Mouse (Mus musculus) E14TG2a.4 (cell line): ENCODE data around the gene Rab23.

Experiments
- H3K27me3 ChIP-seq: 2 replicates; pipeline ENCODE4 v1.6.1; 2014; ENCODE audit warnings: low read length, control low read depth; ENCODE audit not compliant: insufficient read depth
- H3K36me3 ChIP-seq: 2 replicates; pipeline ENCODE4 v1.6.1; 2014; ENCODE audit warnings: low read length, control low read depth; ENCODE audit not compliant: insufficient read depth
- H3K4me1 ChIP-seq: replicated peaks from 2 replicates; pipeline ENCODE4 v1.6.1; 2014; ENCODE audit warnings: low read depth, low read length, control low read depth
- H3K4me3 ChIP-seq: replicated peaks from 2 replicates; pipeline ENCODE4 v1.5.1; 2014; ENCODE audit warnings: mild to moderate bottlenecking, low read length
- H3K9me3 ChIP-seq: 2 replicates; pipeline ENCODE4 v1.6.1; 2014; ENCODE audit warnings: low read length, control low read depth
- CTCF ChIP-seq: conservative IDR thresholded peaks from 2 replicates; pipeline ENCODE4 v1.5.1; 2014; ENCODE audit warnings: low read length
- NANOG ChIP-seq: IDR thresholded peaks from 2 replicates; pipeline ENCODE4 v1.6.1; 2014; ENCODE audit warnings: borderline replicate concordance, low read length, mixed read lengths
- POU5F1 ChIP-seq: IDR thresholded peaks from 2 replicates; pipeline ENCODE4 v1.6.1; 2014; ENCODE audit warnings: low read length, borderline replicate concordance

The Rab23 gene

DNA sequence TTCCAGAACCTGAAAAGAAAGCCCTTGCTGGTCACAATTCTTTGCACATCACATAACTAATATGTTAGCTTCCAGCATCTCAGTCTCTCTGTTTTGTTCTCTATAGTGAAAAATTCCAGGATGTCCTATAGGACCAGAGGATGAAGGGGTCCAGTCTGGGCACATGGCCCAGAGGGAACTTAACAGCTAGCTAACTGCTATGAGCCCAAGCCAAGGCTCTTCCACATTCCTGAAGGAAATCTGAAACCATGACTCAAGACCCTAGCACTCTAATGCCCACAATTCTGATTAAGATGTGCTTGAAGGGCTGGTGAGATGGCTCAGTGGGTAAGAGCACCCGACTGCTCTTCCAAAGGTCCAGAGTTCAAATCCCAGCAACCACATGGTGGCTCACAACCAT, 2.1 kb upstream of the Rab23 start:
- Histone ChIP-seq H3K4me3 (no peak overlapping the region), H3K4me1 (peaks cover 31% of the 10 kb centered on the region), H3K36me3 (peaks cover 13% of the 10 kb centered on the region), H3K27me3 (no peaks in the 10 kb centered on the region), H3K9me3 (no peaks in the 10 kb centered on the region)
- TF ChIP-seq NANOG (no peak), CTCF (no peak), POU5F1 (no peak)

DNA sequence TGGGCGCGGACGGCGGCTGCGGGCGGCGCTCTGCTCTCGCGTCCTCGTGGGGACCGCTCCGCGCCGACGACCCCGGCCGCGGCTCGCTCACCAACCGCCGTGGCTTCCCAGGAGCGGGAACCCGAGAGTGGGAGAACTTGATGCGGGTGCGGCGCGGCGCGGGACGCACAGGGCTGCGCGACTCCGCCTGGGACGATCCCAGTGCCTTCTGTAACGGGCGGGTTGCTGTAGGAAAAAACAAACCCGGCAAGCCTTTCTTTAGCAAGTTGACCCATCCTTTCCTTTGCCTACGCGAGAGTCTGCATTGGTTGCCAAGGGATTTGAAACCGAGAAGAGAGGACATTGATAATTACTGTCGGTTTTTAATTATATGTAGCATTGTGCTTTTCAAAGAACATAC, 544 bp downstream of the Rab23 start:
- peaks cover 39% of the 10 kb centered on the region for H3K4me1 ChIP-seq
- peaks cover 34% of the 10 kb centered on the region for H3K36me3 ChIP-seq
- TF ChIP-seq CTCF (no peak), NANOG (no peak), POU5F1 (no peak)
- no peaks in the 10 kb centered on the region for H3K27me3 ChIP-seq
- no peaks in the 10 kb centered on the region for H3K9me3 ChIP-seq
- peak overlapping the region; percentile 91 for H3K4me3 ChIP-seq

DNA sequence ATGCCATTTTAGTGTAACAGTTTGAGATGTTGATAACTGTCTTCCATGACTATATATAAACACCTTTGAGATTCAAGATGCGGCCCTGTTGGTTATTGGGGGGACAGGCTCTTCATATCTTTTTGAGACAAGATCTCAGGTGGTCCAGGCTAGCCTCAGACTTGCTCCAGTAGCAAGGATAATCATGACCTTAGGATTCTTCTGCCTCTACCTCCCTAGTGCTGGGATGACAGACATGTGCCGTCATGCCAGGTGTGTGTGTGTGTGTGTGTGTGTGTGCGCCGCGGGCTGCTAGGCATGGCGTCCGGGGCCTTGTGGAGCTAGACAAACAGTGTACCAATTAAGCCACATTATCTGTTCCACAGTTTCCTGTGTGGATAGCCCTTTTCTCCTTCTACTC, 1.3 kb downstream of the Rab23 start:
- Histone ChIP-seq H3K36me3 (peaks cover 42% of the 10 kb centered on the region), H3K27me3 (no peaks in the 10 kb centered on the region), H3K4me1 (peaks cover 47% of the 10 kb centered on the region), H3K4me3 (peak overlapping the region; percentile 91), H3K9me3 (no peaks in the 10 kb centered on the region)
- TF ChIP-seq POU5F1 = no peak
- TF ChIP-seq CTCF = no peak
- no peak for TF ChIP-seq NANOG

DNA sequence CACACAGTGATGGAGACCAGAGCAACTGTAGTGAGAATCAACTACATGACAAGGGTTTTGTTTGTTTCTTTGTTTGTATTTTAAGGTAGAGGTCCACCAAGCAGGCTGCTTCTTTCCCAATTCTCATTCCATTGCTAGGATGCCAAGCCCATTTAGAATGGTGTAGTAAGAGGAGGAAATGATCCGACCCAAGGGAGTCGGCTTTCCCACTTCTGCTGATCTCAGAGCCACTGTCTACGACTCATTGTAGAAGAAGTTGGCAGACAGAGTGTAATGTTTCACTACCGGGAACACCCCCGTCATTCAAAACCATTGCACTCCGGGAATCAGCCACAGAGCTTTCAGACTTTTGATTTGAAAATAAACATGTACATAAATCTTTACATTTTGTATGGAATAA, 4.8 kb downstream of the Rab23 start:
- H3K36me3 ChIP-seq = peaks cover 73% of the 10 kb centered on the region
- TF ChIP-seq POU5F1 (no peak), NANOG (no peak), CTCF (no peak)
- no peaks in the 10 kb centered on the region for H3K9me3 ChIP-seq
- H3K4me3 ChIP-seq = no peak overlapping the region
- peaks cover 57% of the 10 kb centered on the region for H3K4me1 ChIP-seq
- H3K27me3 ChIP-seq = no peaks in the 10 kb centered on the region

DNA sequence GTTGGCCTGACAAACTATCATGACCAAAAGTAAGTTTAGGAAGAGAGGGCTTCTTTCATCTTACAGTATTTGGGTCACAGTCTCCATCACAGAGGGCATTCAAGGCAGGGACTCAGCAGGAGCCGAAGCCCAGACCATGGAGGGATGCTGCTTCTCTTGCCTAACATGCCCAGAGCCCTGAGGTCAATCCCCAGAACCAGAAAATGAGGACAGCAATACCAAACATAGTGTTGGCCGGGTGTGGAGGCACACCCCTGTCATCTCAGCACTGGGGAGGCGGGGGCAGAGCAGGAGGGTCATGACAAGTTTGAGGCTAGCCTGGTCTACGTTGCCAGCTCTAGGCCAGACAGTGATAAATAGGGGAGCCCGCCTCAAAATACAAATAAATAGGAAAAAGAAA, 5.4 kb downstream of the Rab23 start:
- Histone ChIP-seq H3K4me3 (no peak overlapping the region), H3K4me1 (peaks cover 56% of the 10 kb centered on the region), H3K27me3 (no peaks in the 10 kb centered on the region), H3K36me3 (peaks cover 79% of the 10 kb centered on the region), H3K9me3 (no peaks in the 10 kb centered on the region)
- TF ChIP-seq POU5F1 = no peak
- no peak for TF ChIP-seq NANOG
- no peak for TF ChIP-seq CTCF

DNA sequence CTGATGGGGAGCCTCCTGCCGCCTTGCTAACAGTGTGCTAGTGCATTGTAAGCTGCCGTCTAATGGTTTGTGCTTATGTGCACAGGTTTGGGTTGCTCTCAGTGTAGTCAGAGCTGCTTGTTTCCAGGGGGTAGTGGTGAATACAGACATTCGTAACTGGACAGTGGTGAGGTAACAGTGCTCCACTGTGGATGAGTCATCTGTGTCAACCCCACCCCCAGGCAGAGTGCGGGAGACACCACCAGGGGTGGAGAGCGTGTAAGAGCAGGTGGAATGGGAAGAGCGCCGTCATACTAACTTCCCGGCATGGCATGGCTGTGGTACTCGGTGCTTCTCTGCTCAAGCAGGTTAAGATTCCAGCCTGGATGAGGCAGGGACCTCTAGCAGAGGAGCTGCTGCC, 13.4 kb downstream of the Rab23 start:
- no peaks in the 10 kb centered on the region for H3K27me3 ChIP-seq
- no peak overlapping the region for H3K4me3 ChIP-seq
- no peaks in the 10 kb centered on the region for H3K9me3 ChIP-seq
- H3K36me3 ChIP-seq = peaks cover 95% of the 10 kb centered on the region
- no peak for TF ChIP-seq POU5F1
- no peak for TF ChIP-seq NANOG
- no peak for TF ChIP-seq CTCF
- peaks cover 32% of the 10 kb centered on the region for H3K4me1 ChIP-seq

DNA sequence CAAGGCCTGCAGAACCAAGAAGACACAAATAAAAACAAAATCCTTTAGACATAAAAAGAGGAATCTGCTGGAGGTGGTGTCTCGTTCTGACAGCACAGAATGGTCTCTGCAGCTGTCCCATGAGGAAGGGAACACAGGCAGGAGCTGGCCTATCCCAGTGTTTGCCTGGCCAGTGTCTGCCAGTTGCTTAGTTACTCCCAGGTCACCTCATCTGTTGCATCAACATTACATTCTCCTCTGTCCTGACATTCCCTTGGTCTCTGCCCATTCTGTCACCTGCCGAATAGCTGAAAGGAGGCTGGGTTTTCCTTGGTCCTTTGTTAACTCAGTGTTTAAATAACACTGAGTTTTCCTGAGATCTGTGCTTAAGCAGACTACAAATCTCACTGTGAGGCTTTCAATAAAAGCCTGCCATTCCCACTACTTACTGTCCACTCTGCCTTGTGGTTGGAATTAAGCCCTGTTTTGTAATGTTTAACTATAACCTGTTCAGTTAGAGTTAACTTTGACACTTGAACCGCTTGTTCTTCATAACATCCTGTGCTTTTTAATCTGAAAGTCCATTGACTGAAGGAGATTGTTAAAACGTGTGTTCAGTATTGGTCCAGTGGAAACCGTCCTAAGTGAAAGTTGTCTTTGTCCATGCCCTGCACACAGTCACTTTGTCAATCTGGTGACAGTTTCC, 14.5 kb downstream of the Rab23 start:
- Histone ChIP-seq H3K4me3 (no peak overlapping the region), H3K4me1 (peaks cover 43% of the 10 kb centered on the region), H3K9me3 (no peaks in the 10 kb centered on the region), H3K36me3 (peaks cover 95% of the 10 kb centered on the region), H3K27me3 (no peaks in the 10 kb centered on the region)
- no peak for TF ChIP-seq POU5F1
- no peak for TF ChIP-seq CTCF
- TF ChIP-seq NANOG = no peak

DNA sequence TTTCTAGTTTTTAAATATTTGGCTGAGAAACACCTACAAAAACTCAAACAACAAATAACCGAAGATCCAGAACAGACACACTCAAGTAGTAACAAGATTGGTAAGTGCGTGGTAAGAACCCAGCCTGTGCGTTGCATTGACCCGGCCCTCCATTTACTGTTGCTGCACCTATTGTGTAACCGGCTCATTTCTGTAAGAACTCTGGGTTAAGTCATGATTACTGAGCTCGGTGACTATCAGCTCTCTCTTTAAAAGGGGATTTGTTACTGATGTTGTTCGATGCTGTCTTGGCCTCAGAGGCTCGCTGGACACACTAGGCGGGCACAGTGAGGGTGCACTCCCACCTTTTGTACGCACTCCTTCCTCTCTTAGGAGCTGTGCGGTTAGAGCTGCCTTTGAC, 18.6 kb downstream of the Rab23 start:
- no peak for TF ChIP-seq NANOG
- no peak for TF ChIP-seq CTCF
- no peak for TF ChIP-seq POU5F1
- H3K4me3 ChIP-seq = no peak overlapping the region
- H3K36me3 ChIP-seq = peaks cover 82% of the 10 kb centered on the region
- H3K27me3 ChIP-seq = no peaks in the 10 kb centered on the region
- H3K4me1 ChIP-seq = peaks cover 68% of the 10 kb centered on the region
- no peaks in the 10 kb centered on the region for H3K9me3 ChIP-seq
